Comparison of ENCODE assay signal across 25 mouse cellular contexts in genomic region chr5:25262266-25262665, GRCm38 (mm10). TPM values are rescaled to one million over a fixed set of nuclear protein-coding genes. Genes with fewer than 3 reads are reported as not detected.
"Had no signal": no experiment of that assay in that cellular context is flagged by ENCODE, and none has a peak within 500 bp of the region (broad histone marks: within the 10 kb centered on the region; RNA-seq: fewer than 3 reads in every experiment).

No protein-coding gene starts in this region.

- H3K27ac ChIP-seq: midbrain, embryonic 10.5 days; neural tube, embryonic 13.5 days; neural tube, embryonic 15.5 days had no signal

- H3K9ac ChIP-seq: lung, embryonic 14.5 days; neural tube, embryonic 13.5 days; neural tube, embryonic 15.5 days had no signal

- H3K4me3 ChIP-seq: midbrain, embryonic 10.5 days; myocyte; neural tube, embryonic 13.5 days; neural tube, embryonic 15.5 days had no signal

- H3K27me3 ChIP-seq: neural tube, embryonic 13.5 days; neural tube, embryonic 15.5 days had no signal

- ATAC-seq: midbrain, embryonic 16.5 days had no signal

- H3K4me1 ChIP-seq: midbrain, embryonic 10.5 days; neural tube, embryonic 13.5 days; neural tube, embryonic 15.5 days had no signal

- DNase-seq: lung, adult 18-20 months; lung, embryonic 14.5 days; lung, postnatal 10 days; lung, postnatal 4 days; midbrain, embryonic 14.5 days; retina, postnatal 1 day; right cerebral cortex, adult 18-20 months; right cerebral cortex, postnatal 25 days; right cerebral cortex, postnatal 4 days; spleen, adult 18-20 months; thymus, adult 18-20 months; thymus, postnatal 14 days; thymus, postnatal 36 days had no signal

- H3K4me2 ChIP-seq: lung, embryonic 14.5 days; neural tube, embryonic 13.5 days; neural tube, embryonic 15.5 days had no signal

- H3K9me3 ChIP-seq: midbrain, embryonic 10.5 days; neural tube, embryonic 13.5 days; neural tube, embryonic 15.5 days had no signal

RNA-seq across cellular contexts. Expression of gene E130116L18Rik, which starts 39.3 kb away (rescaled TPM):
- total RNA-seq: megakaryocyte, adult 5-6 weeks; megakaryocyte-erythroid progenitor cell, adult 5-6 weeks had no signal
- polyA plus RNA-seq: lung, embryonic 14.5 days; lung, embryonic 16.5 days; midbrain, embryonic 10.5 days; midbrain, embryonic 14.5 days; midbrain, embryonic 16.5 days; myocyte; neural tube, embryonic 11.5 days; neural tube, embryonic 13.5 days; neural tube, embryonic 15.5 days; small intestine, adult 2 months; stomach, embryonic 14.5 days; stomach, embryonic 16.5 days had no signal
